Mouse (Mus musculus) liver, adult 2 months (tissue): Measurements from ENCODE around the gene Ykt6.

Experiments used
- CTCF ChIP-seq: fragments of 200-500 bp; IDR thresholded peaks from 2 replicates; pipeline ENCODE4 v1.5.1; 2011; ENCODE audit warnings: low read depth, low read length, control low read depth
- POLR2A ChIP-seq: fragments of 200-500 bp; IDR thresholded peaks from 2 replicates; pipeline ENCODE4 v1.6.1; 2011; ENCODE audit warnings: low read length, control low read depth; ENCODE audit not compliant: insufficient read depth; ENCODE audit errors: extremely low read depth

DNA sequence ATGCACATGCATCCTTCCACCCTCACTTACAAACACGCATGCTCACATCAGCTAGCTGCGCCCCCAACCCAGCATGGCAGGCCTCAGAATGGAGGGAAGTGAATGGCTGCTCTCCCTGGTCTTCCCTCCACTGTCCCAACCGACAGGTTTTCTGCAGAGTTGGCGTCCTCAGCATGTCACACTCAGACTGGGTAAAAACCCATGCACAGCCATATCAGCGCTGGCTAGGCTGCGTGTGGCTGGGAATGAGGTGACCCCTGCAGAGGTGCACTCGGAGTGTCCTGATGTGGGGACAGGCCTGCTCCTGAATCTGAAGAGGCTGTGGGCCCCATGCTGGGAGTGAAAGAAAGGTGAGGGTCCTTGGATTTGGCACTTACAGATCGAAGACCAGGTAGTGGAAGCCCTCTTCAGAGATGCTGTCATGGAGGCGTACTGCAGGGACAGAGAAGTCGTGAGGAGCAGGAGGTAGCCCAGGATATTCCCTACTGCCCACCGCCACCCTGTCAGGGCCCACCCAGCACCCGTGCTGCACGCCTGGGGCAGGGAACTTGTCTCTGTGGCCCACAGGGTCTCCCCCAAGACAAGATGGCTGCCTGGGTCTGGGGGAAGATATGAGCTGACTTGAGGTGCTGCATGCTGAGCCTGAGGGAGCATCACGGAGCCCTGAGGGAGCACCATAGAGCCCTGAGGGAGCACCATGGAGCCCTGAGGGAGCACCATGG, 45.6 kb downstream of the Ykt6 start:
- TF ChIP-seq POLR2A (no peak), CTCF (no peak)
